Mouse (Mus musculus) ES-E14 (cell line): ENCODE data around the gene C1qb. TPM values are rescaled to one million over a fixed set of nuclear protein-coding genes. Genes with fewer than 3 reads are reported as not detected.

Experiments
- DNase-seq: peaks from one replicate; pipeline ENCODE4 v3.0.0-alpha.2; 2013; ENCODE audit warnings: low read depth, low spot score
- H3K27ac ChIP-seq: 2 replicates; pipeline ENCODE4 v1.5.1; 2012; ENCODE audit warnings: low read depth, mild to moderate bottlenecking, low read length, moderate library complexity, mixed read lengths; ENCODE audit not compliant: poor library complexity, insufficient read depth, severe bottlenecking
- H3K36me3 ChIP-seq: 2 replicates; pipeline ENCODE4 v1.6.1; 2012; ENCODE audit warnings: mild to moderate bottlenecking, low read length, moderate library complexity, mixed read lengths; ENCODE audit not compliant: control insufficient read depth, poor library complexity, insufficient read depth, severe bottlenecking
- H3K4me1 ChIP-seq, 2 experiments: fragments of 150-350 bp in 1 of 2; sonication (generic) in 1 of 2; 2 replicates each; pipeline ENCODE4 v1.6.1; 2012; ENCODE audit warnings: low read length in 2 of 2, mild to moderate bottlenecking in 1 of 2, mixed read lengths in 1 of 2; ENCODE audit not compliant: control insufficient read depth in 2 of 2, insufficient read depth in 2 of 2, poor library complexity in 1 of 2
- H3K4me3 ChIP-seq, 2 experiments: fragments of 150-350 bp in 1 of 2; sonication (generic) in 1 of 2; 2 replicates each; pipeline ENCODE4 v1.5.1; 2012; ENCODE audit warnings: low read length in 2 of 2, low read depth in 1 of 2, mild to moderate bottlenecking in 1 of 2, mixed read lengths in 1 of 2; ENCODE audit not compliant: insufficient read depth in 1 of 2, poor library complexity in 1 of 2, severe bottlenecking in 1 of 2
- H3K9ac ChIP-seq: 2 replicates; pipeline ENCODE4 v1.6.1; 2012; ENCODE audit warnings: low read depth, mild to moderate bottlenecking, low read length, mixed read lengths; ENCODE audit not compliant: poor library complexity, insufficient read depth, severe bottlenecking
- H3K9me3 ChIP-seq: fragments of 150-350 bp; sonication (generic); 2 replicates; pipeline ENCODE4 v1.6.1; 2012; ENCODE audit warnings: low read depth, mild to moderate bottlenecking, low read length; ENCODE audit not compliant: control insufficient read depth, insufficient read depth
- CHD2 ChIP-seq: IDR thresholded peaks from 2 replicates; pipeline ENCODE4 v1.6.1; 2014; ENCODE audit warnings: mild to moderate bottlenecking, low read depth, low read length, inconsistent platforms
- HCFC1 ChIP-seq: IDR thresholded peaks from 2 replicates; pipeline ENCODE4 v1.6.1; 2012; ENCODE audit warnings: low read length, inconsistent platforms, borderline replicate concordance; ENCODE audit not compliant: insufficient read depth
- MAFK ChIP-seq: IDR thresholded peaks from 2 replicates; pipeline ENCODE4 v1.6.1; 2014; ENCODE audit warnings: mild to moderate bottlenecking, low read depth, low read length, inconsistent platforms; ENCODE audit not compliant: insufficient read depth
- ZC3H11A ChIP-seq: IDR thresholded peaks from 2 replicates; pipeline ENCODE4 v1.6.1; 2012; ENCODE audit warnings: low read depth, mild to moderate bottlenecking, inconsistent platforms, low read length, borderline replicate concordance
- ZNF384 ChIP-seq: IDR thresholded peaks from 2 replicates; pipeline ENCODE4 v1.6.1; 2012; ENCODE audit warnings: low read depth, low read length, inconsistent platforms
- in situ Hi-C, 2 experiments: fragments of 600-800 bp; cut with MboI; formaldehyde crosslinking; loops; one replicate each; pipeline ENCODE4 v1.15.1; 2025; ENCODE audit warnings: low sequenced_read_pairs in 2 of 2, inconsistent platforms in 1 of 2; ENCODE audit not compliant: unreplicated experiment in 2 of 2
- total RNA-seq: library from RNA; depleted of rRNA; stranded (reverse); fragments of 300-350 nt; gene quantifications from 2 replicates; pipeline ENCODE4 v1.2.3, GENCODE M21; 2012

Gene C1qb
- total RNA-seq, 1 experiment: not detected

GRCm38 (mm10) chr4:136852989-136853388 is 33.0 kb downstream of the C1qb start:
- Histone ChIP-seq H3K27ac (no peak overlapping the region), H3K9ac (no peak overlapping the region), H3K4me1 (no peaks in the 10 kb centered on the region; a peak in 1 of 4 replicates), H3K4me3 (no peak overlapping the region), H3K36me3 (no peaks in the 10 kb centered on the region), H3K9me3 (no peaks in the 10 kb centered on the region)
- no peak for DNase-seq
- TF ChIP-seq ZNF384 (no peak), HCFC1 (no peak), ZC3H11A (no peak), MAFK (no peak), CHD2 (no peak)
- in situ Hi-C loops: no loop called here

GRCm38 (mm10) chr4:136852119-136852518 is 33.9 kb downstream of the C1qb start:
- Histone ChIP-seq H3K4me1 (no peaks in the 10 kb centered on the region; a peak in 1 of 4 replicates), H3K27ac (no peak overlapping the region), H3K36me3 (no peaks in the 10 kb centered on the region), H3K9ac (no peak overlapping the region), H3K4me3 (no peak overlapping the region), H3K9me3 (no peaks in the 10 kb centered on the region)
- in situ Hi-C loops: no loop called here
- TF ChIP-seq ZNF384 (no peak), HCFC1 (no peak), ZC3H11A (no peak), CHD2 (no peak), MAFK (no peak)
- no peak for DNase-seq

GRCm38 (mm10) chr4:136848565-136848964 is 37.4 kb downstream of the C1qb start:
- no peaks in the 10 kb centered on the region; a peak in 1 of 4 replicates for H3K4me1 ChIP-seq
- in situ Hi-C loops: loop anchor here in 1 of 2 experiments (10.0 kb wide), 1 partner anchor 174 kb away; no protein-coding TSS in a partner anchor
- no peak overlapping the region for H3K9ac ChIP-seq
- no peak overlapping the region for H3K4me3 ChIP-seq
- no peaks in the 10 kb centered on the region for H3K36me3 ChIP-seq
- TF ChIP-seq HCFC1 (no peak), MAFK (no peak), ZNF384 (no peak), ZC3H11A (no peak), CHD2 (no peak)
- no peaks in the 10 kb centered on the region for H3K9me3 ChIP-seq
- no peak overlapping the region for H3K27ac ChIP-seq
- no peak for DNase-seq

GRCm38 (mm10) chr4:136847166-136847565 is 38.8 kb downstream of the C1qb start:
- Histone ChIP-seq H3K4me1 (no peaks in the 10 kb centered on the region), H3K27ac (no peak overlapping the region), H3K9me3 (no peaks in the 10 kb centered on the region), H3K36me3 (no peaks in the 10 kb centered on the region), H3K9ac (no peak overlapping the region), H3K4me3 (no peak overlapping the region)
- no peak for TF ChIP-seq MAFK
- TF ChIP-seq ZC3H11A: no peak
- no peak for TF ChIP-seq CHD2
- no peak for TF ChIP-seq HCFC1
- TF ChIP-seq ZNF384: no peak
- in situ Hi-C loops: loop anchor here in 1 of 2 experiments (10.0 kb wide), 1 partner anchor 172 kb away; no protein-coding TSS in a partner anchor
- DNase-seq: no peak
